Mouse (Mus musculus) lung, postnatal 0 days (tissue): ENCODE measurements around the gene Dpp6. TPM values are rescaled to one million over a fixed set of nuclear protein-coding genes. Genes with fewer than 3 reads are reported as not detected.

ENCODE experiments used
- ATAC-seq: fragments of 200-750 bp; cut with Nextera tagmentation; 2 replicates; pipeline ENCODE4 v1.8.0; 2017; ENCODE audit warnings: moderate library complexity
- DNase-seq: peaks from one replicate; pipeline ENCODE4 v3.0.0-alpha.2; 2016; ENCODE audit warnings: low spot score
- H3K27ac ChIP-seq: fragments of 300-500 bp; sonication (generic); 2 replicates; pipeline ENCODE4 v1.5.1; 2014; ENCODE audit warnings: antibody characterized with exemption, mild to moderate bottlenecking, low read length, mixed read lengths
- H3K27me3 ChIP-seq: fragments of 300-500 bp; sonication (generic); replicated peaks from 2 replicates; pipeline ENCODE4 v1.6.1; 2014; ENCODE audit warnings: low read length, mixed read lengths; ENCODE audit not compliant: insufficient read depth
- H3K36me3 ChIP-seq: fragments of 300-500 bp; sonication (generic); 2 replicates; pipeline ENCODE4 v1.6.1; 2014; ENCODE audit warnings: low read length, mixed read lengths; ENCODE audit not compliant: insufficient read depth
- H3K4me1 ChIP-seq: fragments of 300-500 bp; sonication (generic); 2 replicates; pipeline ENCODE4 v1.6.1; 2014; ENCODE audit warnings: antibody characterized with exemption, low read depth, low read length, mixed read lengths; ENCODE audit not compliant: insufficient read depth
- H3K4me2 ChIP-seq: fragments of 300-500 bp; sonication (generic); replicated peaks from 2 replicates; pipeline ENCODE4 v1.6.1; 2014; ENCODE audit warnings: low read depth, mild to moderate bottlenecking, low read length, moderate library complexity, mixed read lengths
- H3K4me3 ChIP-seq: fragments of 300-500 bp; sonication (generic); 2 replicates; pipeline ENCODE4 v1.5.1; 2014; ENCODE audit warnings: low read depth, low read length
- H3K9ac ChIP-seq: fragments of 300-500 bp; sonication (generic); replicated peaks from 2 replicates; pipeline ENCODE4 v1.6.1; 2014; ENCODE audit warnings: low read depth, mild to moderate bottlenecking
- H3K9me3 ChIP-seq: fragments of 300-500 bp; sonication (generic); 2 replicates; pipeline ENCODE4 v1.6.1; 2016; ENCODE audit warnings: low read length, mixed read lengths
- CTCF ChIP-seq: IDR thresholded peaks from 2 replicates; pipeline ENCODE4 v1.5.1; 2016; ENCODE audit warnings: antibody characterized with exemption, mild to moderate bottlenecking
- EP300 ChIP-seq: IDR thresholded peaks from 2 replicates; pipeline ENCODE4 v1.6.1; 2016; ENCODE audit warnings: antibody characterized with exemption, mild to moderate bottlenecking, control low read depth
- WGBS: fragments of 180-500 bp; shearing (Covaris S2); extraction: QIAGEN DNeasy Blood & Tissue Kit; methylation state at CpG from one replicate; pipeline ENCODE4 v1.1.7; 2014; 5-methylcytosine and 5-hydroxymethylcytosine counted together
- polyA plus RNA-seq: library from polyadenylated mRNA; unstranded; fragments of >200 nt; fragmentation: Nextera tagmentation; extraction: Ambion mirVana; gene quantifications from 2 replicates; pipeline ENCODE4 v1.2.1, GENCODE M21; 2015

Dpp6 gene
- polyA plus RNA-seq, 1 experiment from 2014 or later = 0.05 TPM

- Histone ChIP-seq H3K4me3 (no peak overlapping the region), H3K36me3 (no peaks in the 10 kb centered on the region), H3K9ac (no peak overlapping the region), H3K27ac (no peak overlapping the region), H3K9me3 (no peaks in the 10 kb centered on the region), H3K4me1 (no peaks in the 10 kb centered on the region), H3K27me3 (no peaks in the 10 kb centered on the region), H3K4me2 (no peak overlapping the region)
- DNase-seq = no peak
- no peak for ATAC-seq
- no peak for TF ChIP-seq CTCF
- no peak for TF ChIP-seq EP300
- WGBS = 57% methylated on average over 6 of the region's 6 CpGs
These were observed 525.3 kb downstream of the Dpp6 start for GRCm38 (mm10) chr5:27342276-27342675.

- no peaks in the 10 kb centered on the region for H3K27me3 ChIP-seq
- H3K4me2 ChIP-seq = no peak overlapping the region
- WGBS = 62% methylated on average over 1 of the region's 1 CpGs
- TF ChIP-seq CTCF (no peak), EP300 (no peak)
- H3K4me3 ChIP-seq = no peak overlapping the region
- DNase-seq (no peak), ATAC-seq (no peak)
- H3K9me3 ChIP-seq = no peaks in the 10 kb centered on the region
- no peaks in the 10 kb centered on the region for H3K36me3 ChIP-seq
- H3K27ac ChIP-seq = no peak overlapping the region
- no peak overlapping the region for H3K9ac ChIP-seq
- H3K4me1 ChIP-seq = no peaks in the 10 kb centered on the region
These were observed 526.6 kb downstream of the Dpp6 start for GRCm38 (mm10) chr5:27343626-27344025.

GRCm38 (mm10) chr5:27348181-27349095, 531.4 kb downstream of the Dpp6 start:
- no peak for ATAC-seq

GRCm38 (mm10) chr5:27357630-27358029, 540.6 kb downstream of the Dpp6 start:
- no peak overlapping the region for H3K9ac ChIP-seq
- H3K4me3 ChIP-seq = no peak overlapping the region
- no peaks in the 10 kb centered on the region for H3K36me3 ChIP-seq
- H3K27ac ChIP-seq = no peak overlapping the region
- no peaks in the 10 kb centered on the region for H3K27me3 ChIP-seq
- DNase-seq (no peak), ATAC-seq (no peak)
- H3K9me3 ChIP-seq = no peaks in the 10 kb centered on the region
- WGBS = 70% methylated on average over 3 of the region's 3 CpGs
- TF ChIP-seq CTCF = no peak
- TF ChIP-seq EP300 = no peak
- no peak overlapping the region for H3K4me2 ChIP-seq
- H3K4me1 ChIP-seq = no peaks in the 10 kb centered on the region

More at GRCm38 (mm10) chr5:27348181-27349095, 531.4 kb downstream of the Dpp6 start:
- H3K9me3 ChIP-seq = no peaks in the 10 kb centered on the region
- no peak overlapping the region for H3K27ac ChIP-seq
- no peaks in the 10 kb centered on the region for H3K4me1 ChIP-seq
- TF ChIP-seq EP300 (no peak), CTCF (no peak)
- H3K9ac ChIP-seq = no peak overlapping the region
- WGBS = 61% methylated on average over 5 of the region's 5 CpGs
- DNase-seq = no peak
- H3K4me2 ChIP-seq = no peak overlapping the region
- H3K36me3 ChIP-seq = no peaks in the 10 kb centered on the region
- no peaks in the 10 kb centered on the region for H3K27me3 ChIP-seq
- H3K4me3 ChIP-seq = no peak overlapping the region

- no peak overlapping the region for H3K9ac ChIP-seq
- DNase-seq = no peak
- TF ChIP-seq CTCF = no peak
- TF ChIP-seq EP300 = no peak
- no peak overlapping the region for H3K27ac ChIP-seq
- no peak overlapping the region for H3K4me2 ChIP-seq
- H3K4me1 ChIP-seq = no peaks in the 10 kb centered on the region
- no peaks in the 10 kb centered on the region for H3K36me3 ChIP-seq
- WGBS = 59% methylated on average over 2 of the region's 2 CpGs
- no peaks in the 10 kb centered on the region for H3K9me3 ChIP-seq
- no peak for ATAC-seq
- H3K27me3 ChIP-seq = no peaks in the 10 kb centered on the region
- H3K4me3 ChIP-seq = no peak overlapping the region
These were observed 548.9 kb downstream of the Dpp6 start for GRCm38 (mm10) chr5:27365946-27366345.

- WGBS = 57% methylated on average over 3 of the region's 3 CpGs
- Histone ChIP-seq H3K4me1 (no peaks in the 10 kb centered on the region), H3K4me3 (no peak overlapping the region), H3K36me3 (no peaks in the 10 kb centered on the region), H3K27me3 (no peaks in the 10 kb centered on the region), H3K4me2 (no peak overlapping the region), H3K9me3 (no peaks in the 10 kb centered on the region), H3K9ac (no peak overlapping the region), H3K27ac (no peak overlapping the region)
- TF ChIP-seq CTCF (no peak), EP300 (no peak)
- DNase-seq (no peak), ATAC-seq (no peak)
These were observed 553.8 kb downstream of the Dpp6 start for GRCm38 (mm10) chr5:27370814-27371213.
